Mouse (Mus musculus): ENCODE results near the gene Trim28.

GRCm38 (mm10) chr7:13053001-13053400 is 54.1 kb downstream of the Trim28 start:
- TF ChIP-seq CTCF (IDR thresholded peaks at IDR 0.05): no peak
- no peak for TF ChIP-seq EP300 (IDR thresholded peaks at IDR 0.05)

All from lung, postnatal 0 days (tissue).